Mouse (Mus musculus) kidney, adult 2 months (tissue): ENCODE measurements around the gene Ppp1r3g.

ENCODE experiments used
- CTCF ChIP-seq: fragments of 200-500 bp; conservative IDR thresholded peaks from 2 replicates; pipeline ENCODE4 v1.5.1; 2011; ENCODE audit warnings: low read depth, mild to moderate bottlenecking, control low read depth, low read length, moderate library complexity, mixed read lengths; ENCODE audit not compliant: insufficient read depth, insufficient read length
- POLR2A ChIP-seq: fragments of 200-500 bp; IDR thresholded peaks from one replicate; pipeline ENCODE4 v1.6.1; 2011; ENCODE audit warnings: low read depth, low read length, control low read depth

GRCm38 (mm10) chr13:36009981-36010380 is 51.3 kb downstream of the Ppp1r3g start:
- TF ChIP-seq CTCF: no peak
- no peak for TF ChIP-seq POLR2A
